Mouse (Mus musculus): ENCODE measurements around the gene Ptprj.

- no peak for TF ChIP-seq CTCF (IDR thresholded peaks at IDR 0.05; ENCODE audit: low read depth)
- no peak for TF ChIP-seq EP300 (optimal IDR thresholded peaks at IDR 0.05)
Measured at GRCm38 (mm10) chr2:90568091-90568490, 12.4 kb downstream of the Ptprj start.

Measured in stomach, postnatal 0 days (tissue).